Mouse (Mus musculus) liver, postnatal 0 days (tissue): ENCODE results near the gene 1110051M20Rik. TPM values are rescaled to one million over a fixed set of nuclear protein-coding genes. Genes with fewer than 3 reads are reported as not detected.

Experiments used
- ATAC-seq: fragments of 200-750 bp; cut with Nextera tagmentation; 2 replicates; pipeline ENCODE4 v1.8.0; 2017; ENCODE audit warnings: mild to moderate bottlenecking, moderate library complexity
- DNase-seq: peaks from one replicate; pipeline ENCODE4 v3.0.0-alpha.2; 2016
- H3K27ac ChIP-seq: fragments of 300-500 bp; sonication (generic); 2 replicates; pipeline ENCODE4 v1.5.1; 2014; ENCODE audit warnings: antibody characterized with exemption, moderate library complexity, mild to moderate bottlenecking, low read depth
- H3K27me3 ChIP-seq: fragments of 300-500 bp; sonication (generic); 2 replicates; pipeline ENCODE4 v1.6.1; 2014; ENCODE audit warnings: low read length, control low read depth, mixed read lengths; ENCODE audit not compliant: insufficient read depth
- H3K36me3 ChIP-seq: fragments of 300-500 bp; sonication (generic); replicated peaks from 2 replicates; pipeline ENCODE4 v1.6.1; 2014; ENCODE audit warnings: mild to moderate bottlenecking, control low read depth, low read length, moderate library complexity, mixed read lengths; ENCODE audit not compliant: insufficient read depth
- H3K4me1 ChIP-seq: fragments of 300-500 bp; sonication (generic); 2 replicates; pipeline ENCODE4 v1.6.1; 2014; ENCODE audit warnings: antibody characterized with exemption, mild to moderate bottlenecking, control low read depth; ENCODE audit not compliant: insufficient read depth
- H3K4me2 ChIP-seq: fragments of 300-500 bp; sonication (generic); 2 replicates; pipeline ENCODE4 v1.6.1; 2014; ENCODE audit warnings: low read depth, mild to moderate bottlenecking, low read length, moderate library complexity, mixed read lengths
- H3K4me3 ChIP-seq: fragments of 300-500 bp; sonication (generic); 2 replicates; pipeline ENCODE4 v1.5.1; 2014; ENCODE audit warnings: low read depth, low read length
- H3K9ac ChIP-seq: fragments of 300-500 bp; sonication (generic); replicated peaks from 2 replicates; pipeline ENCODE4 v1.6.1; 2014; ENCODE audit warnings: mild to moderate bottlenecking, moderate library complexity
- H3K9me3 ChIP-seq: fragments of 300-500 bp; sonication (generic); 2 replicates; pipeline ENCODE4 v1.6.1; 2016; ENCODE audit warnings: mild to moderate bottlenecking, control low read depth, low read length, mixed read lengths
- CTCF ChIP-seq: sonication (generic); IDR thresholded peaks from 2 replicates; pipeline ENCODE4 v1.5.1; 2016; ENCODE audit warnings: antibody characterized with exemption, low read depth
- EP300 ChIP-seq: IDR thresholded peaks from 2 replicates; pipeline ENCODE4 v1.6.1; 2016; ENCODE audit warnings: antibody characterized with exemption, low read depth, mild to moderate bottlenecking
- WGBS: fragments of 180-500 bp; shearing (Covaris S2); extraction: QIAGEN DNeasy Blood & Tissue Kit; methylation state at CpG from one replicate; pipeline ENCODE4 v1.1.7; 2014; ENCODE audit not compliant: insufficient replicate concordance; 5-methylcytosine and 5-hydroxymethylcytosine counted together
- polyA plus RNA-seq: library from polyadenylated mRNA; unstranded; fragments of >200 nt; fragmentation: Nextera tagmentation; extraction: Ambion mirVana; gene quantifications from 2 replicates; pipeline ENCODE4 v1.2.1, GENCODE M21; 2015

1110051M20Rik gene
- polyA plus RNA-seq, 1 experiment from 2014 or later = 5.5 TPM

- no peak for ATAC-seq
- DNase-seq = no peak
These were observed 88.7 kb downstream of the 1110051M20Rik start for GRCm38 (mm10) chr2:91355767-91356166.

GRCm38 (mm10) chr2:91354727-91355403 lies 89.6 kb downstream of the 1110051M20Rik start:
- Histone ChIP-seq H3K4me1 (peaks cover 7% of the 10 kb centered on the region), H3K27me3 (no peaks in the 10 kb centered on the region), H3K4me2 (peak overlapping the region; percentile 30), H3K9me3 (no peaks in the 10 kb centered on the region), H3K36me3 (no peaks in the 10 kb centered on the region), H3K9ac (no peak overlapping the region), H3K27ac (peak overlapping the region; percentile 74), H3K4me3 (no peak overlapping the region)
- WGBS = 49% methylated on average over 6 of the region's 6 CpGs
- DNase-seq = peak; percentile 83
- no peak for TF ChIP-seq CTCF
- TF ChIP-seq EP300 = peak; percentile 94
- ATAC-seq = peak; percentile 98

More at GRCm38 (mm10) chr2:91355767-91356166, 88.7 kb downstream of the 1110051M20Rik start:
- no peak overlapping the region for H3K9ac ChIP-seq
- H3K4me2 ChIP-seq = no peak overlapping the region
- H3K4me1 ChIP-seq = peaks cover 6% of the 10 kb centered on the region
- WGBS = 88% methylated on average over 3 of the region's 3 CpGs
- no peak overlapping the region; the same call in 1 of the 2 replicates for H3K27ac ChIP-seq
- H3K9me3 ChIP-seq = no peaks in the 10 kb centered on the region
- H3K27me3 ChIP-seq = no peaks in the 10 kb centered on the region
- H3K36me3 ChIP-seq = no peaks in the 10 kb centered on the region
- H3K4me3 ChIP-seq = no peak overlapping the region
- TF ChIP-seq EP300 = no peak
- no peak for TF ChIP-seq CTCF

- no peaks in the 10 kb centered on the region for H3K27me3 ChIP-seq
- H3K9me3 ChIP-seq = no peaks in the 10 kb centered on the region
- no peak overlapping the region for H3K27ac ChIP-seq
- ATAC-seq (no peak), DNase-seq (no peak)
- no peak for TF ChIP-seq CTCF
- H3K9ac ChIP-seq = no peak overlapping the region
- peaks cover 9% of the 10 kb centered on the region for H3K4me1 ChIP-seq
- WGBS = 74% methylated on average over 3 of the region's 3 CpGs
- no peak overlapping the region for H3K4me2 ChIP-seq
- H3K36me3 ChIP-seq = no peaks in the 10 kb centered on the region
- H3K4me3 ChIP-seq = no peak overlapping the region
These were observed 90.7 kb downstream of the 1110051M20Rik start for GRCm38 (mm10) chr2:91353854-91354253.

- no peak overlapping the region for H3K4me2 ChIP-seq
- no peaks in the 10 kb centered on the region for H3K36me3 ChIP-seq
- peaks cover 9% of the 10 kb centered on the region for H3K4me1 ChIP-seq
- no peak for DNase-seq
- no peaks in the 10 kb centered on the region for H3K9me3 ChIP-seq
- no peak overlapping the region for H3K9ac ChIP-seq
- TF ChIP-seq CTCF (no peak), EP300 (no peak)
- no peaks in the 10 kb centered on the region for H3K27me3 ChIP-seq
- no peak overlapping the region for H3K4me3 ChIP-seq
- no peak for ATAC-seq
- no peak overlapping the region for H3K27ac ChIP-seq
These were observed 92.7 kb downstream of the 1110051M20Rik start for GRCm38 (mm10) chr2:91351841-91352240.

- DNase-seq (no peak), ATAC-seq (no peak)
- Histone ChIP-seq H3K27ac (no peak overlapping the region), H3K27me3 (no peaks in the 10 kb centered on the region), H3K36me3 (no peaks in the 10 kb centered on the region), H3K9me3 (no peaks in the 10 kb centered on the region), H3K4me2 (no peak overlapping the region), H3K9ac (no peak overlapping the region), H3K4me1 (peaks cover 9% of the 10 kb centered on the region), H3K4me3 (no peak overlapping the region)
- WGBS = 61% methylated on average over 6 of the region's 6 CpGs
- TF ChIP-seq CTCF (no peak), EP300 (no peak)
These were observed 94.5 kb downstream of the 1110051M20Rik start for GRCm38 (mm10) chr2:91349974-91350457.

GRCm38 (mm10) chr2:91348936-91349335 lies 95.6 kb downstream of the 1110051M20Rik start:
- H3K4me1 ChIP-seq = peaks cover 3% of the 10 kb centered on the region; the same call in 1 of the 2 replicates
- DNase-seq = no peak
- H3K27ac ChIP-seq = no peak overlapping the region
- no peaks in the 10 kb centered on the region for H3K36me3 ChIP-seq
- 71% methylated on average over 4 of the region's 4 CpGs for WGBS
- no peak overlapping the region for H3K4me3 ChIP-seq
- H3K9me3 ChIP-seq = no peaks in the 10 kb centered on the region
- no peak overlapping the region for H3K9ac ChIP-seq
- TF ChIP-seq CTCF = no peak
- no peak for TF ChIP-seq EP300
- ATAC-seq = no peak
- H3K4me2 ChIP-seq = no peak overlapping the region
- H3K27me3 ChIP-seq = no peaks in the 10 kb centered on the region
